Comparison of ENCODE assay signal across 8 mouse cellular contexts in the genomic region with DNA sequence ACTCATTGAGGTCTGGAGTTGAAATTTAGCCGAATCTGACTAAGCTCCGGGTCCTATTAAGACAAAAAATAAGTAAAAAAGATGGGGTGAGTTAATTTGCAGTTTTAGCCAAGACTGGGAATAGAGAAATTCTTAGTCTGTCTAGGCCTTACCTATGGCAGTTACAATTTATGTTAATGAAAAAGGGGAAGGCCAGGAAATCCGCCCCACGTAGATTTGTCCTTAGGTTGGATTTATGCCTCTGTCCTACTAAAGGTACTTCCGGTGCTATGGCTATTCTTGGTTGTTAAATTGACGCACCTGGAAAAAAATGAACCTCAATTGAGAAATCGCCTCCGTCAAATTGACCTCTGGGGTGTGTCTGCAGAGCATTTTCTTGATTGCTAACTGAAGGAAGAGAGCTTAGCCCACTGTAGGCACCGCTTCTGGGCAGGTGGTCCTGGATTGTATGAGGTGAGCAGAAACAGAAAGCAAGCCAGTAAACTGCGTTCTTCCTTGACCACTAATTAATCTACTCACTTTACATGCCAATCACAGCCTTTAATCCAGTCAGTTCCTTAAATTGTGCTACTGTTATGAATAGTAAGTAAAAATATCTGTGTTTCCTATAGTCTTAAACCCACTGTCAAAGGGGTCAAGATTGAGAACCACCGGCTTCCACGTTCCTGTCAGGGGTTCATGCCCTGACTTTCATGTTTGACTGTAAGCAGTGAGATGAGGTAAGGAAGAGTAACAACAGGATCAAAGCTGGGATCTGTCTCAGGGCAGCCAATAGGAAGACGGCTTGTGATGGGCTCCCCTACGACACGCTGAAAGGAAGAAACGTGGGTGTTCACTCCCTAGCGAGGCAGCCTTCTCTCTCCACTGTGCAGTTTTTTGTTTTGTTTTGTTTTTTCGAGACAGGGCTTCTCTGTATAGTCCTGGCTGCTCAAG. TPM values are rescaled to one million over a fixed set of nuclear protein-coding genes. Genes with fewer than 3 reads are reported as not detected.
DNase-seq lines count a peak whose midpoint lies in the region; ATAC-seq lines count a peak whose summit lies in the region.

No protein-coding gene starts in this region.

- H3K9ac ChIP-seq in heart, embryonic 11.5 days (ENCODE audit: low read depth, low read length): peak overlapping the region; percentile 74
- H3K9ac ChIP-seq in hindbrain, embryonic 14.5 days: no peak overlapping the region
- H3K9ac ChIP-seq in midbrain, embryonic 15.5 days: no peak overlapping the region

- peaks cover 6% of the 10 kb centered on the region for H3K4me1 ChIP-seq in heart, embryonic 11.5 days (ENCODE audit: control insufficient read depth, insufficient read depth, low read length)
- H3K4me1 ChIP-seq in hindbrain, embryonic 14.5 days (replicated peaks; ENCODE audit: control insufficient read depth, insufficient read depth, low read length): peaks cover 5% of the 10 kb centered on the region
- peaks cover 12% of the 10 kb centered on the region for H3K4me1 ChIP-seq in midbrain, embryonic 15.5 days

- H3K27me3 ChIP-seq in heart, embryonic 11.5 days (ENCODE audit: control insufficient read depth, insufficient read depth, low read length): no peaks in the 10 kb centered on the region
- no peaks in the 10 kb centered on the region for H3K27me3 ChIP-seq in hindbrain, embryonic 14.5 days (ENCODE audit: control insufficient read depth, insufficient read depth, low read length)
- peaks cover 9% of the 10 kb centered on the region; the same call in 1 of the 2 replicates for H3K27me3 ChIP-seq in midbrain, embryonic 15.5 days (replicated peaks)

- no peak for DNase-seq in heart, adult 8-10 months (ENCODE audit: low spot score)
- DNase-seq in ZHBTc4 (ENCODE audit: low read depth, low spot score): peak; percentile 30
- DNase-seq in hindbrain, embryonic 14.5 days (ENCODE audit: low spot score): no peak
- DNase-seq in embryo, embryonic 10.5 days (ENCODE audit: low spot score): no peak
- no peak for DNase-seq in ovary, postnatal 14 days (ENCODE audit: low spot score)
- DNase-seq in kidney, adult 18-20 months: no peak

- peak overlapping the region; percentile 70 for H3K4me2 ChIP-seq in heart, embryonic 11.5 days
- H3K4me2 ChIP-seq in hindbrain, embryonic 14.5 days (replicated peaks): peak overlapping the region; percentile 52
- peak overlapping the region; percentile 61; the same call in 1 of the 2 replicates for H3K4me2 ChIP-seq in midbrain, embryonic 15.5 days

- H3K4me3 ChIP-seq in heart, embryonic 11.5 days (ENCODE audit: low read depth, low read length): peak overlapping the region; percentile 61
- H3K4me3 ChIP-seq in hindbrain, embryonic 14.5 days (replicated peaks; ENCODE audit: low read length): peak overlapping the region; percentile 31
- peak overlapping the region; percentile 40; the same call in 1 of the 2 replicates for H3K4me3 ChIP-seq in midbrain, embryonic 15.5 days

- H3K9me3 ChIP-seq in heart, embryonic 11.5 days (replicated peaks; ENCODE audit: control insufficient read depth, low read length): no peaks in the 10 kb centered on the region
- no peaks in the 10 kb centered on the region for H3K9me3 ChIP-seq in hindbrain, embryonic 14.5 days (ENCODE audit: control insufficient read depth, low read length)
- no peaks in the 10 kb centered on the region for H3K9me3 ChIP-seq in midbrain, embryonic 15.5 days

- no peak overlapping the region for H3K27ac ChIP-seq in heart, embryonic 11.5 days (ENCODE audit: low read depth, low read length)
- no peak overlapping the region for H3K27ac ChIP-seq in hindbrain, embryonic 14.5 days
- H3K27ac ChIP-seq in midbrain, embryonic 15.5 days: no peak overlapping the region

- no peaks in the 10 kb centered on the region for H3K36me3 ChIP-seq in heart, embryonic 11.5 days (ENCODE audit: control insufficient read depth, insufficient read depth, low read length)
- H3K36me3 ChIP-seq in hindbrain, embryonic 14.5 days (replicated peaks; ENCODE audit: control insufficient read depth, insufficient read depth): no peaks in the 10 kb centered on the region
- no peaks in the 10 kb centered on the region for H3K36me3 ChIP-seq in midbrain, embryonic 15.5 days (replicated peaks)

- ATAC-seq in heart, embryonic 11.5 days (replicated peaks; ENCODE audit: insufficient number of reproducible peaks, low FRiP score, low TSS enrichment): no peak
- ATAC-seq in hindbrain, embryonic 14.5 days (ENCODE audit: low FRiP score): no peak
- no peak for ATAC-seq in midbrain, embryonic 15.5 days (replicated peaks)

- 68% methylated on average over 18 of the region's 18 CpGs for WGBS in heart, embryonic 11.5 days (ENCODE audit: insufficient replicate concordance)
- WGBS in hindbrain, embryonic 14.5 days: 73% methylated on average over 18 of the region's 18 CpGs
- WGBS in midbrain, embryonic 15.5 days: 78% methylated on average over 18 of the region's 18 CpGs

RNA-seq across cellular contexts. Expression of a gene that starts 0.8 kb away (rescaled TPM):
- polyA plus RNA-seq in heart, embryonic 11.5 days (2014; fragmentation: Nextera tagmentation; extraction: Ambion mirVana): 8.9 and 12.6 TPM in 2 replicates
- 10 to 100 TPM; 34.2 to 37.0 (median 36.1) TPM for total RNA-seq in heart, adult 8-10 months (2022)
- polyA plus RNA-seq in hindbrain, embryonic 14.5 days (2014; fragmentation: Nextera tagmentation; extraction: Ambion mirVana): 1.6 and 1.9 TPM in 2 replicates
- polyA plus RNA-seq in midbrain, embryonic 15.5 days (2015; fragmentation: Nextera tagmentation; extraction: Ambion mirVana): 0.94 and 1.6 TPM in 2 replicates

RNA-seq across cellular contexts. Expression of a gene that starts 1.0 kb away (rescaled TPM):
- polyA plus RNA-seq in heart, embryonic 11.5 days (2014; fragmentation: Nextera tagmentation; extraction: Ambion mirVana): 9.3 and 13.0 TPM in 2 replicates
- total RNA-seq in heart, adult 8-10 months (2022): 1 to 10 TPM; 1.8 to 3.1 (median 2.2) TPM
- polyA plus RNA-seq in hindbrain, embryonic 14.5 days (2014; fragmentation: Nextera tagmentation; extraction: Ambion mirVana): 5.4 and 6.1 TPM in 2 replicates
- polyA plus RNA-seq in midbrain, embryonic 15.5 days (2015; fragmentation: Nextera tagmentation; extraction: Ambion mirVana): 6.2 and 6.3 TPM in 2 replicates
